Mouse (Mus musculus): ENCODE results near the gene Ttll4. TPM values are rescaled to one million over a fixed set of nuclear protein-coding genes. Genes with fewer than 3 reads are reported as not detected.

The Ttll4 gene
- polyA plus RNA-seq, 1 experiment from 2014 or later: 37.1 TPM

Other genes starting within 250 kb of the Ttll4 start
- gene Cnot9, start 155.7 kb upstream of the Ttll4 start, polyA plus RNA-seq (2014; fragmentation: Nextera tagmentation; extraction: Ambion mirVana): 106 and 112 TPM in 2 replicates
- 0.33 and 0.42 TPM in 2 replicates for gene Plcd4, start 118.9 kb upstream of the Ttll4 start, polyA plus RNA-seq (2014; fragmentation: Nextera tagmentation; extraction: Ambion mirVana)
- gene Usp37, start 117.5 kb upstream of the Ttll4 start, polyA plus RNA-seq (2014; fragmentation: Nextera tagmentation; extraction: Ambion mirVana): 45.7 and 46.5 TPM in 2 replicates
- 7.1 and 7.8 TPM in 2 replicates for gene Zfp142, start 73.5 kb upstream of the Ttll4 start, polyA plus RNA-seq (2014; fragmentation: Nextera tagmentation; extraction: Ambion mirVana)
- 13.7 and 18.4 TPM in 2 replicates for gene Bcs1l, start 73.5 kb upstream of the Ttll4 start, polyA plus RNA-seq (2014; fragmentation: Nextera tagmentation; extraction: Ambion mirVana)
- gene Rnf25, start 60.3 kb upstream of the Ttll4 start, polyA plus RNA-seq (2014; fragmentation: Nextera tagmentation; extraction: Ambion mirVana): 9.4 TPM in 2 replicates
- 14.1 and 14.5 TPM in 2 replicates for gene Stk36, start 60.3 kb upstream of the Ttll4 start, polyA plus RNA-seq (2014; fragmentation: Nextera tagmentation; extraction: Ambion mirVana)
- 11.1 and 12.3 TPM in 2 replicates for gene Cyp27a1, start 51.8 kb downstream of the Ttll4 start, polyA plus RNA-seq (2014; fragmentation: Nextera tagmentation; extraction: Ambion mirVana)
- not detected in 2 replicates for gene Prkag3, start 87.5 kb downstream of the Ttll4 start, polyA plus RNA-seq (2014; fragmentation: Nextera tagmentation; extraction: Ambion mirVana)
- gene Wnt6, start 110.1 kb downstream of the Ttll4 start, polyA plus RNA-seq (2014; fragmentation: Nextera tagmentation; extraction: Ambion mirVana): 15.5 and 19.1 TPM in 2 replicates
- 1.5 and 1.6 TPM in 2 replicates for gene Wnt10a, start 129.8 kb downstream of the Ttll4 start, polyA plus RNA-seq (2014; fragmentation: Nextera tagmentation; extraction: Ambion mirVana)
- 0.84 and 1.1 TPM in 2 replicates for gene Cdk5r2, start 193.2 kb downstream of the Ttll4 start, polyA plus RNA-seq (2014; fragmentation: Nextera tagmentation; extraction: Ambion mirVana)
- gene Fev, start 223.7 kb downstream of the Ttll4 start, polyA plus RNA-seq (2014; fragmentation: Nextera tagmentation; extraction: Ambion mirVana): 0.40 and 0.62 TPM in 2 replicates
- gene Cryba2, start 231.4 kb downstream of the Ttll4 start, polyA plus RNA-seq (2014; fragmentation: Nextera tagmentation; extraction: Ambion mirVana): 0.62 and 5.2 TPM in 2 replicates

Measured in embryonic facial prominence, embryonic 11.5 days (tissue).